Mouse (Mus musculus) embryonic facial prominence, embryonic 12.5 days (tissue): ENCODE results near the gene Padi4. TPM values are rescaled to one million over a fixed set of nuclear protein-coding genes. Genes with fewer than 3 reads are reported as not detected.

Source experiments
- ATAC-seq: fragments of 200-750 bp; cut with Nextera tagmentation; 2 replicates; pipeline ENCODE4 v1.8.0; 2017; ENCODE audit not compliant: insufficient number of reproducible peaks, insufficient read depth, low FRiP score, low TSS enrichment
- H3K27ac ChIP-seq: fragments of 300-500 bp; sonication (generic); 2 replicates; pipeline ENCODE4 v1.5.1; 2016; ENCODE audit warnings: mild to moderate bottlenecking
- H3K27me3 ChIP-seq: fragments of 300-500 bp; sonication (generic); 2 replicates; pipeline ENCODE4 v1.6.1; 2016; ENCODE audit warnings: mild to moderate bottlenecking, moderate library complexity
- H3K36me3 ChIP-seq: fragments of 300-500 bp; sonication (generic); 2 replicates; pipeline ENCODE4 v1.6.1; 2016; ENCODE audit warnings: mild to moderate bottlenecking
- H3K4me1 ChIP-seq: fragments of 300-500 bp; sonication (generic); 2 replicates; pipeline ENCODE4 v1.6.1; 2016
- H3K4me2 ChIP-seq: fragments of 300-500 bp; sonication (generic); replicated peaks from 2 replicates; pipeline ENCODE4 v1.6.1; 2016; ENCODE audit warnings: mild to moderate bottlenecking, moderate library complexity
- H3K4me3 ChIP-seq: fragments of 300-500 bp; sonication (generic); 2 replicates; pipeline ENCODE4 v1.5.1; 2016; ENCODE audit warnings: mild to moderate bottlenecking
- H3K9ac ChIP-seq: fragments of 300-500 bp; sonication (generic); 2 replicates; pipeline ENCODE4 v1.6.1; 2016; ENCODE audit warnings: mild to moderate bottlenecking, moderate library complexity
- H3K9me3 ChIP-seq: fragments of 300-500 bp; sonication (generic); 2 replicates; pipeline ENCODE4 v1.6.1; 2016; ENCODE audit warnings: mild to moderate bottlenecking, moderate library complexity
- WGBS: fragments of 180-500 bp; shearing (Covaris S2); methylation state at CpG from one replicate; pipeline ENCODE4 v1.1.7; 2016; 5-methylcytosine and 5-hydroxymethylcytosine counted together
- polyA plus RNA-seq: library from polyadenylated mRNA; unstranded; fragments of >200 nt; fragmentation: Nextera tagmentation; extraction: Ambion mirVana; gene quantifications from 2 replicates; pipeline ENCODE4 v1.2.1, GENCODE M21; 2016

The Padi4 gene
- polyA plus RNA-seq, 1 experiment from 2014 or later: not detected

GRCm38 (mm10) chr4:140724739-140725138, 49.3 kb downstream of the Padi4 start:
- H3K4me2 ChIP-seq: no peak overlapping the region
- no peaks in the 10 kb centered on the region for H3K4me1 ChIP-seq
- WGBS: 76% methylated on average over 6 of the region's 6 CpGs
- H3K27me3 ChIP-seq: no peaks in the 10 kb centered on the region
- peak overlapping the region; percentile 13; the same call in 1 of the 2 replicates for H3K27ac ChIP-seq
- no peak for ATAC-seq
- H3K9me3 ChIP-seq: no peaks in the 10 kb centered on the region
- no peak overlapping the region for H3K9ac ChIP-seq
- H3K4me3 ChIP-seq: no peak overlapping the region
- peaks cover 45% of the 10 kb centered on the region for H3K36me3 ChIP-seq

GRCm38 (mm10) chr4:140723801-140724200, 50.2 kb downstream of the Padi4 start:
- H3K4me3 ChIP-seq: no peak overlapping the region
- no peak overlapping the region for H3K9ac ChIP-seq
- peaks cover 54% of the 10 kb centered on the region for H3K36me3 ChIP-seq
- ATAC-seq: 0 out of 2 replicates have a peak, but pooled peaks have one; percentile 11
- no peak overlapping the region for H3K4me2 ChIP-seq
- 0 out of 2 replicates have a peak overlapping the region, but pooled peaks have one; percentile 23 for H3K27ac ChIP-seq
- no peaks in the 10 kb centered on the region for H3K27me3 ChIP-seq
- H3K9me3 ChIP-seq: no peaks in the 10 kb centered on the region
- no peaks in the 10 kb centered on the region for H3K4me1 ChIP-seq
- 49% methylated on average over 5 of the region's 5 CpGs for WGBS

- no peak for ATAC-seq
Measured at GRCm38 (mm10) chr4:140723192-140723591, 50.8 kb downstream of the Padi4 start.

GRCm38 (mm10) chr4:140722710-140723109, 51.3 kb downstream of the Padi4 start:
- Histone ChIP-seq H3K36me3 (peaks cover 65% of the 10 kb centered on the region), H3K9me3 (no peaks in the 10 kb centered on the region), H3K27ac (0 out of 2 replicates have a peak overlapping the region, but pooled peaks have one; percentile 19), H3K4me1 (no peaks in the 10 kb centered on the region), H3K9ac (no peak overlapping the region), H3K27me3 (no peaks in the 10 kb centered on the region), H3K4me2 (no peak overlapping the region), H3K4me3 (no peak overlapping the region)
- no peak for ATAC-seq
- 76% methylated on average over 9 of the region's 9 CpGs for WGBS

More at GRCm38 (mm10) chr4:140723192-140723591, 50.8 kb downstream of the Padi4 start:
- H3K27me3 ChIP-seq: no peaks in the 10 kb centered on the region
- H3K4me3 ChIP-seq: no peak overlapping the region
- no peaks in the 10 kb centered on the region for H3K9me3 ChIP-seq
- H3K9ac ChIP-seq: no peak overlapping the region
- 87% methylated on average over 9 of the region's 9 CpGs for WGBS
- no peaks in the 10 kb centered on the region for H3K4me1 ChIP-seq
- no peak overlapping the region for H3K4me2 ChIP-seq
- peaks cover 60% of the 10 kb centered on the region for H3K36me3 ChIP-seq
- no peak overlapping the region for H3K27ac ChIP-seq

- H3K9ac ChIP-seq: no peak overlapping the region
- H3K9me3 ChIP-seq: no peaks in the 10 kb centered on the region
- H3K4me1 ChIP-seq: no peaks in the 10 kb centered on the region
- no peaks in the 10 kb centered on the region for H3K27me3 ChIP-seq
- no peak for ATAC-seq
- H3K36me3 ChIP-seq: peaks cover 70% of the 10 kb centered on the region
- WGBS: 83% methylated on average over 20 of the region's 20 CpGs
- no peak overlapping the region for H3K27ac ChIP-seq
- no peak overlapping the region for H3K4me3 ChIP-seq
- no peak overlapping the region for H3K4me2 ChIP-seq
Measured at GRCm38 (mm10) chr4:140721968-140722490, 52.0 kb downstream of the Padi4 start.

- no peak for ATAC-seq
- no peaks in the 10 kb centered on the region for H3K9me3 ChIP-seq
- H3K9ac ChIP-seq: no peak overlapping the region
- peaks cover 77% of the 10 kb centered on the region for H3K36me3 ChIP-seq
- no peaks in the 10 kb centered on the region for H3K4me1 ChIP-seq
- H3K4me2 ChIP-seq: no peak overlapping the region
- H3K27me3 ChIP-seq: no peaks in the 10 kb centered on the region
- no peak overlapping the region for H3K4me3 ChIP-seq
- no peak overlapping the region for H3K27ac ChIP-seq
- WGBS: 89% methylated on average over 5 of the region's 5 CpGs
Measured at GRCm38 (mm10) chr4:140720091-140720490, 53.9 kb downstream of the Padi4 start.

- H3K4me2 ChIP-seq: no peak overlapping the region
- H3K4me3 ChIP-seq: no peak overlapping the region
- no peaks in the 10 kb centered on the region for H3K27me3 ChIP-seq
- no peak for ATAC-seq
- peaks cover 91% of the 10 kb centered on the region for H3K36me3 ChIP-seq
- H3K9me3 ChIP-seq: no peaks in the 10 kb centered on the region
- H3K9ac ChIP-seq: no peak overlapping the region
- 97% methylated on average over 9 of the region's 9 CpGs for WGBS
- peaks cover 4% of the 10 kb centered on the region; the same call in 1 of the 2 replicates for H3K4me1 ChIP-seq
- H3K27ac ChIP-seq: no peak overlapping the region
Measured at GRCm38 (mm10) chr4:140718436-140718835, 55.6 kb downstream of the Padi4 start.

- Histone ChIP-seq H3K36me3 (peaks cover 96% of the 10 kb centered on the region), H3K4me3 (no peak overlapping the region), H3K9ac (no peak overlapping the region), H3K27ac (no peak overlapping the region), H3K4me2 (no peak overlapping the region), H3K4me1 (peaks cover 4% of the 10 kb centered on the region; the same call in 1 of the 2 replicates), H3K27me3 (no peaks in the 10 kb centered on the region), H3K9me3 (no peaks in the 10 kb centered on the region)
- WGBS: 94% methylated on average over 11 of the region's 11 CpGs
- ATAC-seq: no peak
Measured at GRCm38 (mm10) chr4:140716994-140717393, 57.0 kb downstream of the Padi4 start.

- Histone ChIP-seq H3K4me3 (no peak overlapping the region), H3K4me1 (peaks cover 6% of the 10 kb centered on the region; the same call in 1 of the 2 replicates), H3K27ac (no peak overlapping the region), H3K36me3 (peaks cover 94% of the 10 kb centered on the region), H3K27me3 (no peaks in the 10 kb centered on the region), H3K9ac (no peak overlapping the region), H3K4me2 (no peak overlapping the region), H3K9me3 (no peaks in the 10 kb centered on the region)
- WGBS: 90% methylated on average over 5 of the region's 5 CpGs
- ATAC-seq: no peak
Measured at GRCm38 (mm10) chr4:140714586-140714985, 59.5 kb downstream of the Padi4 start.

GRCm38 (mm10) chr4:140713480-140714365, 60.3 kb downstream of the Padi4 start:
- no peaks in the 10 kb centered on the region for H3K9me3 ChIP-seq
- 0 out of 2 replicates have a peak overlapping the region, but pooled peaks have one; percentile 23 for H3K27ac ChIP-seq
- H3K36me3 ChIP-seq: peaks cover 94% of the 10 kb centered on the region
- no peak overlapping the region for H3K4me2 ChIP-seq
- no peaks in the 10 kb centered on the region for H3K27me3 ChIP-seq
- H3K9ac ChIP-seq: no peak overlapping the region
- ATAC-seq: no peak
- peaks cover 6% of the 10 kb centered on the region; the same call in 1 of the 2 replicates for H3K4me1 ChIP-seq
- 63% methylated on average over 29 of the region's 29 CpGs for WGBS
- no peak overlapping the region for H3K4me3 ChIP-seq

- no peak overlapping the region for H3K27ac ChIP-seq
Measured at GRCm38 (mm10) chr4:140711360-140711759, 62.7 kb downstream of the Padi4 start.

GRCm38 (mm10) chr4:140710781-140711180, 63.3 kb downstream of the Padi4 start:
- no peak overlapping the region for H3K27ac ChIP-seq
- WGBS: 83% methylated on average over 10 of the region's 10 CpGs
- no peak for ATAC-seq
- no peaks in the 10 kb centered on the region for H3K27me3 ChIP-seq
- no peak overlapping the region for H3K9ac ChIP-seq
- no peaks in the 10 kb centered on the region for H3K9me3 ChIP-seq
- H3K4me1 ChIP-seq: peaks cover 12% of the 10 kb centered on the region; the same call in 1 of the 2 replicates
- H3K4me2 ChIP-seq: no peak overlapping the region
- peaks cover 95% of the 10 kb centered on the region for H3K36me3 ChIP-seq
- no peak overlapping the region for H3K4me3 ChIP-seq

More at GRCm38 (mm10) chr4:140711360-140711759, 62.7 kb downstream of the Padi4 start:
- Histone ChIP-seq H3K36me3 (peaks cover 95% of the 10 kb centered on the region), H3K9me3 (no peaks in the 10 kb centered on the region), H3K9ac (no peak overlapping the region), H3K4me3 (no peak overlapping the region), H3K27me3 (no peaks in the 10 kb centered on the region), H3K4me2 (no peak overlapping the region), H3K4me1 (peaks cover 12% of the 10 kb centered on the region; the same call in 1 of the 2 replicates)
- no peak for ATAC-seq
- WGBS: 86% methylated on average over 5 of the region's 5 CpGs
